Mouse (Mus musculus): ENCODE data around the gene Orai1. TPM values are rescaled to one million over a fixed set of nuclear protein-coding genes. Genes with fewer than 3 reads are reported as not detected.
"Not testable (repeated sequence)": the region's sequence is repeated elsewhere in the genome, so short reads cannot be mapped to it uniquely, and the experiment has no call there.

The Orai1 gene
- 16.4 and 18.2 TPM in 2 replicates for polyA plus RNA-seq (2015; fragmentation: Nextera tagmentation; extraction: Ambion mirVana)

- no peaks in the 10 kb centered on the region for H3K9me3 ChIP-seq
- H3K4me1 ChIP-seq, result peaks cover 46% of the 10 kb centered on the region
- H3K27ac ChIP-seq, result peak within 1 kb of the TSS; percentile 96
- ATAC-seq (ENCODE audit: insufficient number of reproducible peaks, low FRiP score, low TSS enrichment, low read depth), result peak; percentile 94
- WGBS, result under 1% methylated on average over 104 of the region's 106 CpGs
- H3K36me3 ChIP-seq, result no peaks in the 10 kb centered on the region
- no peaks in the 10 kb centered on the region for H3K27me3 ChIP-seq
- peak within 1 kb of the TSS; percentile 81 for H3K4me3 ChIP-seq
- H3K9ac ChIP-seq, result peak within 1 kb of the TSS; percentile 87
- H3K4me2 ChIP-seq, result peak within 1 kb of the TSS; percentile 66
Measured at GRCm38 (mm10) chr5:123014753-123015701, at the start of gene Orai1. TSS of gene Orai1 (plus strand) at chr5:123015074.

GRCm38 (mm10) chr5:122965427-122965826 lies 49.4 kb upstream of the Orai1 start:
- no peaks in the 10 kb centered on the region for H3K9me3 ChIP-seq
- H3K9ac ChIP-seq, result no peak overlapping the region
- H3K4me3 ChIP-seq, result no peak overlapping the region
- H3K36me3 ChIP-seq, result peaks cover 6% of the 10 kb centered on the region; the same call in 1 of the 2 replicates
- 78% methylated on average over 11 of the region's 11 CpGs for WGBS
- 0 out of 2 replicates have a peak, but pooled peaks cover 4% of the 10 kb centered on the region for H3K4me1 ChIP-seq
- no peaks in the 10 kb centered on the region for H3K27me3 ChIP-seq
- no peak for ATAC-seq (ENCODE audit: insufficient number of reproducible peaks, low FRiP score, low TSS enrichment, low read depth)
- H3K27ac ChIP-seq, result no peak overlapping the region
- H3K4me2 ChIP-seq, result no peak overlapping the region

- ATAC-seq (ENCODE audit: insufficient number of reproducible peaks, low FRiP score, low TSS enrichment, low read depth), result no peak
- H3K27ac ChIP-seq, result no peak overlapping the region
- WGBS, result 25% methylated on average over 4 of the region's 4 CpGs
- H3K4me1 ChIP-seq, result 0 out of 2 replicates have a peak, but pooled peaks cover 4% of the 10 kb centered on the region
- no peak overlapping the region for H3K4me2 ChIP-seq
- no peak overlapping the region for H3K4me3 ChIP-seq
- no peaks in the 10 kb centered on the region for H3K27me3 ChIP-seq
- no peak overlapping the region for H3K9ac ChIP-seq
- no peaks in the 10 kb centered on the region for H3K9me3 ChIP-seq
- H3K36me3 ChIP-seq, result no peaks in the 10 kb centered on the region
Measured at GRCm38 (mm10) chr5:122968322-122968721, 46.6 kb upstream of the Orai1 start.

GRCm38 (mm10) chr5:122970056-122970455 lies 44.8 kb upstream of the Orai1 start:
- Histone ChIP-seq H3K27me3 (no peaks in the 10 kb centered on the region), H3K4me2 (no peak overlapping the region), H3K4me3 (no peak overlapping the region), H3K9ac (no peak overlapping the region), H3K36me3 (no peaks in the 10 kb centered on the region), H3K27ac (no peak overlapping the region), H3K9me3 (no peaks in the 10 kb centered on the region), H3K4me1 (0 out of 2 replicates have a peak, but pooled peaks cover 4% of the 10 kb centered on the region)
- 81% methylated on average over 5 of the region's 5 CpGs for WGBS
- ATAC-seq (ENCODE audit: insufficient number of reproducible peaks, low FRiP score, low TSS enrichment, low read depth), result no peak

GRCm38 (mm10) chr5:122971438-122971837 lies 43.4 kb upstream of the Orai1 start:
- WGBS, result 87% methylated on average over 4 of the region's 4 CpGs
- Histone ChIP-seq H3K36me3 (no peaks in the 10 kb centered on the region), H3K4me1 (0 out of 2 replicates have a peak, but pooled peaks cover 4% of the 10 kb centered on the region), H3K9me3 (no peaks in the 10 kb centered on the region), H3K27ac (no peak overlapping the region), H3K4me3 (no peak overlapping the region), H3K27me3 (no peaks in the 10 kb centered on the region), H3K4me2 (no peak overlapping the region), H3K9ac (no peak overlapping the region)
- no peak for ATAC-seq (ENCODE audit: insufficient number of reproducible peaks, low FRiP score, low TSS enrichment, low read depth)

- no peak overlapping the region for H3K4me2 ChIP-seq
- H3K4me1 ChIP-seq, result 0 out of 2 replicates have a peak, but pooled peaks cover 4% of the 10 kb centered on the region
- H3K36me3 ChIP-seq, result no peaks in the 10 kb centered on the region
- H3K9me3 ChIP-seq, result no peaks in the 10 kb centered on the region
- no peak overlapping the region for H3K9ac ChIP-seq
- H3K27ac ChIP-seq, result no peak overlapping the region
- no peaks in the 10 kb centered on the region for H3K27me3 ChIP-seq
- H3K4me3 ChIP-seq, result no peak overlapping the region
- ATAC-seq (ENCODE audit: insufficient number of reproducible peaks, low FRiP score, low TSS enrichment, low read depth), result no peak
- WGBS, result 73% methylated on average over 9 of the region's 9 CpGs
Measured at GRCm38 (mm10) chr5:122972116-122972515, 42.8 kb upstream of the Orai1 start.

GRCm38 (mm10) chr5:122974701-122975100 lies 40.2 kb upstream of the Orai1 start:
- not testable (repeated sequence) for ATAC-seq (ENCODE audit: insufficient number of reproducible peaks, low FRiP score, low TSS enrichment, low read depth); H3K4me1 ChIP-seq; H3K36me3 ChIP-seq; H3K4me2 ChIP-seq; H3K27me3 ChIP-seq; H3K27ac ChIP-seq; H3K9me3 ChIP-seq; H3K9ac ChIP-seq; H3K4me3 ChIP-seq
- WGBS, result 97% methylated on average over 4 of the region's 4 CpGs

GRCm38 (mm10) chr5:122978970-122979369 lies 35.9 kb upstream of the Orai1 start:
- no peak overlapping the region for H3K4me2 ChIP-seq
- H3K27ac ChIP-seq, result no peak overlapping the region
- peaks cover 11% of the 10 kb centered on the region; the same call in 1 of the 2 replicates for H3K36me3 ChIP-seq
- no peaks in the 10 kb centered on the region for H3K4me1 ChIP-seq
- 84% methylated on average over 8 of the region's 8 CpGs for WGBS
- no peak for ATAC-seq (ENCODE audit: insufficient number of reproducible peaks, low FRiP score, low TSS enrichment, low read depth)
- H3K9ac ChIP-seq, result no peak overlapping the region
- H3K27me3 ChIP-seq, result no peaks in the 10 kb centered on the region
- H3K9me3 ChIP-seq, result no peaks in the 10 kb centered on the region
- H3K4me3 ChIP-seq, result no peak overlapping the region

- WGBS, result 82% methylated on average over 5 of the region's 5 CpGs
- Histone ChIP-seq H3K4me1 (peaks cover 31% of the 10 kb centered on the region), H3K4me2 (no peak overlapping the region), H3K27ac (no peak overlapping the region), H3K4me3 (no peak overlapping the region), H3K9ac (no peak overlapping the region), H3K9me3 (no peaks in the 10 kb centered on the region), H3K27me3 (no peaks in the 10 kb centered on the region), H3K36me3 (peaks cover 11% of the 10 kb centered on the region; the same call in 1 of the 2 replicates)
- no peak for ATAC-seq (ENCODE audit: insufficient number of reproducible peaks, low FRiP score, low TSS enrichment, low read depth)
Measured at GRCm38 (mm10) chr5:122984483-122984882, 30.4 kb upstream of the Orai1 start.

- H3K4me2 ChIP-seq, result no peak overlapping the region
- H3K4me3 ChIP-seq, result no peak overlapping the region
- 83% methylated on average over 3 of the region's 3 CpGs for WGBS
- no peaks in the 10 kb centered on the region for H3K27me3 ChIP-seq
- H3K4me1 ChIP-seq, result peaks cover 38% of the 10 kb centered on the region
- ATAC-seq (ENCODE audit: insufficient number of reproducible peaks, low FRiP score, low TSS enrichment, low read depth), result no peak
- H3K36me3 ChIP-seq, result peaks cover 10% of the 10 kb centered on the region; the same call in 1 of the 2 replicates
- H3K9ac ChIP-seq, result no peak overlapping the region
- no peaks in the 10 kb centered on the region for H3K9me3 ChIP-seq
- H3K27ac ChIP-seq, result 0 out of 2 replicates have a peak overlapping the region, but pooled peaks have one; percentile 7
Measured at GRCm38 (mm10) chr5:122985276-122985675, 29.6 kb upstream of the Orai1 start.

- ATAC-seq (ENCODE audit: insufficient number of reproducible peaks, low FRiP score, low TSS enrichment, low read depth), result no peak
- Histone ChIP-seq H3K4me1 (peaks cover 46% of the 10 kb centered on the region), H3K4me3 (no peak overlapping the region), H3K4me2 (no peak overlapping the region), H3K9me3 (no peaks in the 10 kb centered on the region), H3K27me3 (no peaks in the 10 kb centered on the region), H3K9ac (no peak overlapping the region), H3K27ac (no peak overlapping the region), H3K36me3 (peaks cover 3% of the 10 kb centered on the region; the same call in 1 of the 2 replicates)
- 46% methylated on average over 8 of the region's 8 CpGs for WGBS
Measured at GRCm38 (mm10) chr5:122986091-122986493, 28.8 kb upstream of the Orai1 start.
